Mouse (Mus musculus): ENCODE data around the gene Camkmt. TPM values are rescaled to one million over a fixed set of nuclear protein-coding genes. Genes with fewer than 3 reads are reported as not detected.

Camkmt gene
- 7.1 and 10.2 TPM in 2 replicates for total RNA-seq (2012; rRNA removed)

DNA sequence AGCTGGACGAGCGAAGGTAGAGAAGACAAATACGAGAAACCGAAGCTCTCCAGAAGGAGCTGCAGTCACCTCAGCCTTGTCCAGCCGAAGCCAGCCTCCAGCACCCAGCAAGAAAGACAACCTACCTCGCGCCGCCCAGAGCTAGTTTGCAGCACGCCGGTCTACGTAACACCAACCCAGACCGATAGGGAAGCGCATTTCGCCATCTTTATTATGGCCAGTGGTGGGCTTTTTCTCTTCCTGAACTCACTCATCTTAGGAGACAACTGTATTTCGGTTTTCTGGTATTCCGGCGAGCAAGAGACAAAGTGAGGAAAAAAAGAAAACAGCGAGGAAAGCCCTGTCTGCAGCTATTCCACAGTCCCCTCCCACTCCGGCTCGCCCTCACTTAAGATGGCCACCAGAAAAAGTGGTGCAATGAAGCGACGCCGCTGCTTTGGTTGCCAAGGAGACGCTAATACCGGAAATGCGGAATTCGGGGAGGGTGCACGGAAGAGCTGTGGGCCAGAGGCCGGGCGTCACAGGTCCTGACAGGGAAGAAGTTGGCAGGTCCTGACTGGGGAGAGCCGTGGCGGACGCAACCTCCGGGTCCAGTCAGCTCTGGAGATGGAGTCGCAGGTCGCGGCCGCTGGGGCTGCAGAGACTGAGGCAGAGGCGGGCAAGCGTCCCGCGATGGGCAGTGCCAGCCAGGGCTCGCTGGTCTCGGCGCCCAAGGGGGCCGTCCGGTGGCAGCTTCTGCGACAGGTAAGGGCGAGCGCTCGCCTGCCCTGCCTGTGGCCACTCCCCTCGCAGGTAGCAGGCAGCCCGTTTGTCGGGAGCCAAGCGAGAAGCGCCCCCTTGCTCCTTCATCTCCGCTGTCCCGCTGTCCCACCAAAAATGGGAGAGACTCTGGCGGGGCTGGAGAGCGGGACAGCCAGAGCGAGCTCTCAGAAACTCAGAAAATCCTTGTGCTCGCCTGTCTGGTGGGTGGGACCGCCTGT is at the start of gene Camkmt, which contains the start of gene Prepl:
Gene Camkmt (plus strand): TSS at position 433 of the 980 bp plus-strand sequence.
Gene Prepl (minus strand): TSS at position 122 of the 980 bp plus-strand sequence.
- DNase-seq (ENCODE audit: low read depth, low spot score): peak; percentile 97
- TF ChIP-seq CHD2 (IDR thresholded peaks at IDR 0.05; ENCODE audit: low read depth, low read length): no peak
- TF ChIP-seq HCFC1 (IDR thresholded peaks at IDR 0.05; ENCODE audit: borderline replicate concordance, insufficient read depth, low read length): peak; percentile 84
- TF ChIP-seq ZC3H11A (IDR thresholded peaks at IDR 0.05; ENCODE audit: borderline replicate concordance, low read depth, low read length): 0 out of 2 replicates have a peak, but pooled peaks have one; percentile 1
- Histone ChIP-seq H3K4me1 (ENCODE audit: control insufficient read depth in 2 of 2, insufficient read depth in 2 of 2, low read length in 2 of 2, poor library complexity in 1 of 2) (peaks cover 0 to 2% of the 10 kb centered on the region in 2 experiments; a peak in 1 of 4 replicates), H3K27ac (ENCODE audit: insufficient read depth, low read depth, low read length, poor library complexity, severe bottlenecking) (peak within 1 kb of the TSS; percentile 40), H3K4me3 (ENCODE audit: insufficient read depth in 1 of 2, low read depth in 1 of 2, low read length in 2 of 2, poor library complexity in 1 of 2, severe bottlenecking in 1 of 2) (peak within 1 kb of the TSS; percentile 76 to 86), H3K9ac (ENCODE audit: insufficient read depth, low read depth, low read length, poor library complexity, severe bottlenecking) (peak within 1 kb of the TSS; percentile 88), H3K9me3 (ENCODE audit: control insufficient read depth, insufficient read depth, low read depth, low read length) (no peaks in the 10 kb centered on the region), H3K36me3 (ENCODE audit: control insufficient read depth, insufficient read depth, low read length, poor library complexity, severe bottlenecking) (no peaks in the 10 kb centered on the region)
- in situ Hi-C loops (cut with MboI; ENCODE audit: low sequenced_read_pairs in 2 of 2, unreplicated experiment in 2 of 2): no loop called here

GRCm38 (mm10) chr17:85040913-85041312 is 49.4 kb upstream of the Camkmt start:
- no peaks in the 10 kb centered on the region for H3K36me3 ChIP-seq (ENCODE audit: control insufficient read depth, insufficient read depth, low read length, poor library complexity, severe bottlenecking)
- H3K27ac ChIP-seq (ENCODE audit: insufficient read depth, low read depth, low read length, poor library complexity, severe bottlenecking): no peak overlapping the region
- H3K9me3 ChIP-seq (ENCODE audit: control insufficient read depth, insufficient read depth, low read depth, low read length): no peaks in the 10 kb centered on the region
- in situ Hi-C loops (cut with MboI; ENCODE audit: low sequenced_read_pairs in 2 of 2, unreplicated experiment in 2 of 2): no loop called here
- no peak overlapping the region for H3K9ac ChIP-seq (ENCODE audit: insufficient read depth, low read depth, low read length, poor library complexity, severe bottlenecking)
- H3K4me1 ChIP-seq (ENCODE audit: control insufficient read depth in 2 of 2, insufficient read depth in 2 of 2, low read length in 2 of 2, poor library complexity in 1 of 2): no peaks in the 10 kb centered on the region
- no peak for DNase-seq (ENCODE audit: low read depth, low spot score)
- no peak overlapping the region for H3K4me3 ChIP-seq (ENCODE audit: insufficient read depth in 1 of 2, low read depth in 1 of 2, low read length in 2 of 2, poor library complexity in 1 of 2, severe bottlenecking in 1 of 2)
- TF ChIP-seq MAFK (IDR thresholded peaks at IDR 0.05; ENCODE audit: insufficient read depth, low read depth, low read length): no peak
- no peak for TF ChIP-seq ZC3H11A (IDR thresholded peaks at IDR 0.05; ENCODE audit: borderline replicate concordance, low read depth, low read length)
- no peak for TF ChIP-seq CHD2 (IDR thresholded peaks at IDR 0.05; ENCODE audit: low read depth, low read length)
- TF ChIP-seq ZNF384 (IDR thresholded peaks at IDR 0.05; ENCODE audit: low read depth, low read length): no peak
- TF ChIP-seq HCFC1 (IDR thresholded peaks at IDR 0.05; ENCODE audit: borderline replicate concordance, insufficient read depth, low read length): no peak

GRCm38 (mm10) chr17:85042419-85042818 is 47.9 kb upstream of the Camkmt start:
- Histone ChIP-seq H3K9me3 (ENCODE audit: control insufficient read depth, insufficient read depth, low read depth, low read length) (no peaks in the 10 kb centered on the region), H3K4me3 (ENCODE audit: insufficient read depth in 1 of 2, low read depth in 1 of 2, low read length in 2 of 2, poor library complexity in 1 of 2, severe bottlenecking in 1 of 2) (no peak overlapping the region), H3K27ac (ENCODE audit: insufficient read depth, low read depth, low read length, poor library complexity, severe bottlenecking) (no peak overlapping the region), H3K4me1 (ENCODE audit: control insufficient read depth in 2 of 2, insufficient read depth in 2 of 2, low read length in 2 of 2, poor library complexity in 1 of 2) (no peaks in the 10 kb centered on the region), H3K9ac (ENCODE audit: insufficient read depth, low read depth, low read length, poor library complexity, severe bottlenecking) (no peak overlapping the region), H3K36me3 (ENCODE audit: control insufficient read depth, insufficient read depth, low read length, poor library complexity, severe bottlenecking) (no peaks in the 10 kb centered on the region)
- DNase-seq (ENCODE audit: low read depth, low spot score): no peak
- TF ChIP-seq ZNF384 (IDR thresholded peaks at IDR 0.05; ENCODE audit: low read depth, low read length) (no peak), HCFC1 (IDR thresholded peaks at IDR 0.05; ENCODE audit: borderline replicate concordance, insufficient read depth, low read length) (no peak), CHD2 (IDR thresholded peaks at IDR 0.05; ENCODE audit: low read depth, low read length) (no peak), ZC3H11A (IDR thresholded peaks at IDR 0.05; ENCODE audit: borderline replicate concordance, low read depth, low read length) (no peak), MAFK (IDR thresholded peaks at IDR 0.05; ENCODE audit: insufficient read depth, low read depth, low read length) (no peak)
- in situ Hi-C loops (cut with MboI; ENCODE audit: low sequenced_read_pairs in 2 of 2, unreplicated experiment in 2 of 2): no loop called here

GRCm38 (mm10) chr17:85043404-85043816 is 46.9 kb upstream of the Camkmt start:
- no peak overlapping the region for H3K27ac ChIP-seq (ENCODE audit: insufficient read depth, low read depth, low read length, poor library complexity, severe bottlenecking)
- H3K9ac ChIP-seq (ENCODE audit: insufficient read depth, low read depth, low read length, poor library complexity, severe bottlenecking): no peak overlapping the region
- in situ Hi-C loops (cut with MboI; ENCODE audit: low sequenced_read_pairs in 2 of 2, unreplicated experiment in 2 of 2): no loop called here
- H3K9me3 ChIP-seq (ENCODE audit: control insufficient read depth, insufficient read depth, low read depth, low read length): no peaks in the 10 kb centered on the region
- TF ChIP-seq ZC3H11A (IDR thresholded peaks at IDR 0.05; ENCODE audit: borderline replicate concordance, low read depth, low read length) (no peak), ZNF384 (IDR thresholded peaks at IDR 0.05; ENCODE audit: low read depth, low read length) (no peak), HCFC1 (IDR thresholded peaks at IDR 0.05; ENCODE audit: borderline replicate concordance, insufficient read depth, low read length) (no peak), CHD2 (IDR thresholded peaks at IDR 0.05; ENCODE audit: low read depth, low read length) (no peak), MAFK (IDR thresholded peaks at IDR 0.05; ENCODE audit: insufficient read depth, low read depth, low read length) (no peak)
- H3K4me1 ChIP-seq (ENCODE audit: control insufficient read depth in 2 of 2, insufficient read depth in 2 of 2, low read length in 2 of 2, poor library complexity in 1 of 2): no peaks in the 10 kb centered on the region
- no peaks in the 10 kb centered on the region for H3K36me3 ChIP-seq (ENCODE audit: control insufficient read depth, insufficient read depth, low read length, poor library complexity, severe bottlenecking)
- H3K4me3 ChIP-seq (ENCODE audit: insufficient read depth in 1 of 2, low read depth in 1 of 2, low read length in 2 of 2, poor library complexity in 1 of 2, severe bottlenecking in 1 of 2): no peak overlapping the region
- no peak for DNase-seq (ENCODE audit: low read depth, low spot score)

Data from ES-E14 (cell line).